Mouse (Mus musculus) CD4-positive, CD25-positive, alpha-beta regulatory T cell, adult 4 months (primary cell): ENCODE measurements around the gene Elobl. TPM values are rescaled to one million over a fixed set of nuclear protein-coding genes. Genes with fewer than 3 reads are reported as not detected.
"Not testable (repeated sequence)": the region's sequence is repeated elsewhere in the genome, so short reads cannot be mapped to it uniquely, and the experiment has no call there.

Source experiments
- ATAC-seq: one replicate; pipeline ENCODE4 v1.8.0; 2017
- polyA plus RNA-seq, 2 experiments: library from polyadenylated mRNA; unstranded; fragments of 100-300 nt; shearing (Covaris generic); gene quantifications; one replicate each; pipeline ENCODE4 v1.2.1; 2017

The Elobl gene
- polyA plus RNA-seq: not detected

- no peak for ATAC-seq
Measured at GRCm38 (mm10) chr11:88966881-88967361, at the start of gene Elobl. Elobl (minus strand) TSS chr11:88966931.

GRCm38 (mm10) chr11:89012241-89012640 lies 45.5 kb upstream of the Elobl start:
- ATAC-seq: no peak

GRCm38 (mm10) chr11:89009496-89009895 lies 42.8 kb upstream of the Elobl start:
- no peak for ATAC-seq

GRCm38 (mm10) chr11:89009066-89009465 lies 42.3 kb upstream of the Elobl start:
- ATAC-seq: no peak

GRCm38 (mm10) chr11:89007582-89007981 lies 40.9 kb upstream of the Elobl start:
- ATAC-seq: no peak

- ATAC-seq: no peak
Measured at GRCm38 (mm10) chr11:89006404-89006803, 39.7 kb upstream of the Elobl start.

- no peak for ATAC-seq
Measured at GRCm38 (mm10) chr11:89005473-89005872, 38.7 kb upstream of the Elobl start.

- no peak for ATAC-seq
Measured at GRCm38 (mm10) chr11:89003726-89004125, 37.0 kb upstream of the Elobl start.

GRCm38 (mm10) chr11:89003078-89003477 lies 36.3 kb upstream of the Elobl start:
- ATAC-seq: no peak

- ATAC-seq: no peak
Measured at GRCm38 (mm10) chr11:89002621-89003020, 35.9 kb upstream of the Elobl start.

- ATAC-seq: no peak
Measured at GRCm38 (mm10) chr11:89002068-89002467, 35.3 kb upstream of the Elobl start.

- ATAC-seq: no peak
Measured at GRCm38 (mm10) chr11:89001569-89001968, 34.8 kb upstream of the Elobl start.

GRCm38 (mm10) chr11:89000527-89000819 lies 33.7 kb upstream of the Elobl start:
- no peak for ATAC-seq

- peak; percentile 21 for ATAC-seq
Measured at GRCm38 (mm10) chr11:88999723-89000526, 33.2 kb upstream of the Elobl start.

- peak; percentile 97 for ATAC-seq
Measured at GRCm38 (mm10) chr11:88998974-88999722, 32.4 kb upstream of the Elobl start, which contains the start of gene Trim25. Trim25 (plus strand) TSS chr11:88999376.

GRCm38 (mm10) chr11:88998406-88998805 lies 31.7 kb upstream of the Elobl start:
- no peak for ATAC-seq

- ATAC-seq: not testable (repeated sequence)
Measured at GRCm38 (mm10) chr11:88997343-88997742, 30.6 kb upstream of the Elobl start.

GRCm38 (mm10) chr11:88996427-88996826 lies 29.7 kb upstream of the Elobl start:
- ATAC-seq: no peak

GRCm38 (mm10) chr11:88995616-88996015 lies 28.9 kb upstream of the Elobl start:
- no peak for ATAC-seq

- no peak for ATAC-seq
Measured at GRCm38 (mm10) chr11:88994492-88994891, 27.8 kb upstream of the Elobl start.

GRCm38 (mm10) chr11:88993625-88994024 lies 26.9 kb upstream of the Elobl start:
- ATAC-seq: peak; percentile 89

GRCm38 (mm10) chr11:88993186-88993585 lies 26.5 kb upstream of the Elobl start:
- no peak for ATAC-seq

- ATAC-seq: peak; percentile 71
Measured at GRCm38 (mm10) chr11:88989530-88989929, 22.8 kb upstream of the Elobl start.

- no peak for ATAC-seq
Measured at GRCm38 (mm10) chr11:88988956-88989355, 22.2 kb upstream of the Elobl start.
